Mouse (Mus musculus): Measurements from ENCODE around the gene Gli2. TPM values are rescaled to one million over a fixed set of nuclear protein-coding genes. Genes with fewer than 3 reads are reported as not detected.

Gene Gli2
- total RNA-seq, 2 experiments from 2014 or later, result 4.6 to 4.8 TPM

- no peak overlapping the region for H3K27ac ChIP-seq
- no peak for TF ChIP-seq CTCF (conservative IDR thresholded peaks at IDR 0.05)
- H3K4me3 ChIP-seq, result no peak overlapping the region
- DNase-seq (ENCODE audit: low spot score in 2 of 2), result no peak
Measured at GRCm38 (mm10) chr1:118890125-118890875, 163.1 kb downstream of the Gli2 start.

GRCm38 (mm10) chr1:118880781-118881247, 172.6 kb downstream of the Gli2 start:
- Histone ChIP-seq H3K27ac (no peak overlapping the region), H3K4me3 (no peak overlapping the region)
- no peak for TF ChIP-seq CTCF (conservative IDR thresholded peaks at IDR 0.05)
- DNase-seq (ENCODE audit: low spot score in 2 of 2), result no peak

GRCm38 (mm10) chr1:118878291-118878690, 175.1 kb downstream of the Gli2 start:
- no peak for DNase-seq (ENCODE audit: low spot score in 2 of 2)
- H3K4me3 ChIP-seq, result no peak overlapping the region
- H3K27ac ChIP-seq, result no peak overlapping the region
- no peak for TF ChIP-seq CTCF (conservative IDR thresholded peaks at IDR 0.05)

- DNase-seq (ENCODE audit: low spot score in 2 of 2), result no peak
- no peak for TF ChIP-seq CTCF (conservative IDR thresholded peaks at IDR 0.05)
- no peak overlapping the region for H3K4me3 ChIP-seq
- no peak overlapping the region for H3K27ac ChIP-seq
Measured at GRCm38 (mm10) chr1:118875227-118875626, 178.2 kb downstream of the Gli2 start.

GRCm38 (mm10) chr1:118873559-118873958, 179.9 kb downstream of the Gli2 start:
- no peak for DNase-seq (ENCODE audit: low spot score in 2 of 2)
- no peak for TF ChIP-seq CTCF (conservative IDR thresholded peaks at IDR 0.05)
- Histone ChIP-seq H3K27ac (no peak overlapping the region), H3K4me3 (no peak overlapping the region)

- Histone ChIP-seq H3K4me3 (no peak overlapping the region), H3K27ac (no peak overlapping the region)
- TF ChIP-seq CTCF (conservative IDR thresholded peaks at IDR 0.05), result peak; percentile 47
- DNase-seq (ENCODE audit: low spot score in 2 of 2), result no peak
Measured at GRCm38 (mm10) chr1:118864735-118865134, 188.7 kb downstream of the Gli2 start.

GRCm38 (mm10) chr1:118864031-118864430, 189.4 kb downstream of the Gli2 start:
- DNase-seq (ENCODE audit: low spot score in 2 of 2), result no peak
- TF ChIP-seq CTCF (conservative IDR thresholded peaks at IDR 0.05), result no peak
- Histone ChIP-seq H3K27ac (no peak overlapping the region), H3K4me3 (no peak overlapping the region)

- H3K27ac ChIP-seq, result no peak overlapping the region
- H3K4me3 ChIP-seq, result no peak overlapping the region
- no peak for TF ChIP-seq CTCF (conservative IDR thresholded peaks at IDR 0.05)
- DNase-seq (ENCODE audit: low spot score in 2 of 2), result no peak
Measured at GRCm38 (mm10) chr1:118858101-118858500, 195.3 kb downstream of the Gli2 start.

GRCm38 (mm10) chr1:118830658-118831057, 222.8 kb downstream of the Gli2 start:
- H3K27ac ChIP-seq, result no peak overlapping the region
- TF ChIP-seq CTCF (conservative IDR thresholded peaks at IDR 0.05), result no peak
- H3K4me3 ChIP-seq, result no peak overlapping the region
- no peak for DNase-seq (ENCODE audit: low spot score in 2 of 2)

- H3K4me3 ChIP-seq, result no peak overlapping the region
- H3K27ac ChIP-seq, result no peak overlapping the region
- TF ChIP-seq CTCF (conservative IDR thresholded peaks at IDR 0.05), result no peak
- DNase-seq (ENCODE audit: low spot score in 2 of 2), result peak in 1 of 2 experiments; percentile 38
Measured at GRCm38 (mm10) chr1:118826614-118827013, 226.8 kb downstream of the Gli2 start.

GRCm38 (mm10) chr1:118825467-118826219, 227.8 kb downstream of the Gli2 start:
- no peak for DNase-seq (ENCODE audit: low spot score in 2 of 2)
- H3K27ac ChIP-seq, result no peak overlapping the region
- no peak overlapping the region for H3K4me3 ChIP-seq
- no peak for TF ChIP-seq CTCF (conservative IDR thresholded peaks at IDR 0.05)

GRCm38 (mm10) chr1:118825035-118825434, 228.4 kb downstream of the Gli2 start:
- no peak for TF ChIP-seq CTCF (conservative IDR thresholded peaks at IDR 0.05)
- Histone ChIP-seq H3K4me3 (no peak overlapping the region), H3K27ac (no peak overlapping the region)
- no peak for DNase-seq (ENCODE audit: low spot score in 2 of 2)

GRCm38 (mm10) chr1:118822258-118822657, 231.2 kb downstream of the Gli2 start:
- no peak overlapping the region for H3K27ac ChIP-seq
- no peak overlapping the region for H3K4me3 ChIP-seq
- TF ChIP-seq CTCF (conservative IDR thresholded peaks at IDR 0.05), result peak; percentile 56
- DNase-seq (ENCODE audit: low spot score in 2 of 2), result no peak
